In the genomic region with DNA sequence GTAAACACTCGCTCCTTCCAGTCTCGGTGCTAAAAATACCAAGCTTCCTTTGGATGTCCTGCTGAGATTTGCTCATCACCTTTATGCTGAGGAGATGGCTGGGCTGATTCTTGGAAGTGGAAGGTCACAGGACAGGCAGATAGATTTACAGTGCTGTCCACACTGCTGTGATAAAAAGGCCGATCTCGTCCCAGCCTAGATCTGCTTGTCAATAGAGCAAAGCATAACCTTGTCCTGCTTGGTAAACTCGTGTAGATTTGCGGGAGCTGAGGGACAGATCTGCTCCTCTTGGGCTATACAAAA, we compare ENCODE assay signal across 8 mouse cellular contexts. TPM values are rescaled to one million over a fixed set of nuclear protein-coding genes. Genes with fewer than 3 reads are reported as not detected.
DNase-seq lines count a peak whose midpoint lies in the region; ATAC-seq and TF ChIP-seq lines count a peak whose summit lies in the region.

No protein-coding gene starts in this region.

- peaks cover 40% of the 10 kb centered on the region for H3K4me1 ChIP-seq in kidney, embryonic 16.5 days (ENCODE audit: insufficient read depth, low read length)
- H3K4me1 ChIP-seq in embryonic facial prominence, embryonic 10.5 days: peaks cover 42% of the 10 kb centered on the region
- peaks cover 37% of the 10 kb centered on the region for H3K4me1 ChIP-seq in hindbrain, embryonic 15.5 days (replicated peaks)
- peaks cover 5% of the 10 kb centered on the region for H3K4me1 ChIP-seq in midbrain, postnatal 0 days (ENCODE audit: insufficient read depth, low read length)

- ATAC-seq in kidney, embryonic 16.5 days (ENCODE audit: low FRiP score, low TSS enrichment): no peak
- 0 out of 2 replicates have a peak, but pooled peaks have one; percentile 0 for ATAC-seq in hindbrain, embryonic 15.5 days (ENCODE audit: low FRiP score, low read depth)
- ATAC-seq in midbrain, postnatal 0 days (ENCODE audit: low FRiP score): no peak

- H3K27ac ChIP-seq in kidney, embryonic 16.5 days (ENCODE audit: low read length): peak overlapping the region; percentile 91
- peak overlapping the region; percentile 95 for H3K27ac ChIP-seq in embryonic facial prominence, embryonic 10.5 days (replicated peaks)
- H3K27ac ChIP-seq in hindbrain, embryonic 15.5 days (replicated peaks): peak overlapping the region; percentile 88
- peak overlapping the region; percentile 90 for H3K27ac ChIP-seq in midbrain, postnatal 0 days (ENCODE audit: low read depth, low read length)

- TF ChIP-seq CTCF in midbrain, postnatal 0 days (IDR thresholded peaks at IDR 0.05): no peak

- no peak for DNase-seq in kidney, adult 11 months
- no peak for DNase-seq in embryonic facial prominence, embryonic 10.5 days (ENCODE audit: low spot score)
- DNase-seq in midbrain, postnatal 0 days (ENCODE audit: low spot score): no peak
- DNase-seq in frontal cortex, postnatal 36 days (ENCODE audit: low spot score in 2 of 2): no peak
- DNase-seq in B cell, adult 2 months: no peak
- no peak for DNase-seq in layer of hippocampus, postnatal 14 days (ENCODE audit: low spot score in 2 of 2)

- peak overlapping the region; percentile 66 for H3K4me2 ChIP-seq in kidney, embryonic 16.5 days (replicated peaks; ENCODE audit: low read depth, low read length)
- peak overlapping the region; percentile 81 for H3K4me2 ChIP-seq in hindbrain, embryonic 15.5 days
- H3K4me2 ChIP-seq in midbrain, postnatal 0 days (ENCODE audit: low read depth, low read length, poor library complexity, severe bottlenecking): peak overlapping the region; percentile 87

- peak overlapping the region; percentile 69 for H3K9ac ChIP-seq in kidney, embryonic 16.5 days (replicated peaks; ENCODE audit: low read length)
- H3K9ac ChIP-seq in hindbrain, embryonic 15.5 days: peak overlapping the region; percentile 50
- peak overlapping the region; percentile 83 for H3K9ac ChIP-seq in midbrain, postnatal 0 days (replicated peaks; ENCODE audit: low read length, poor library complexity, severe bottlenecking)

- H3K9me3 ChIP-seq in kidney, embryonic 16.5 days (ENCODE audit: low read length): no peaks in the 10 kb centered on the region
- H3K9me3 ChIP-seq in embryonic facial prominence, embryonic 10.5 days: no peaks in the 10 kb centered on the region
- no peaks in the 10 kb centered on the region for H3K9me3 ChIP-seq in hindbrain, embryonic 15.5 days
- H3K9me3 ChIP-seq in midbrain, postnatal 0 days (ENCODE audit: low read length): no peaks in the 10 kb centered on the region

- no peaks in the 10 kb centered on the region for H3K27me3 ChIP-seq in kidney, embryonic 16.5 days (ENCODE audit: insufficient read depth, low read length)
- H3K27me3 ChIP-seq in embryonic facial prominence, embryonic 10.5 days (replicated peaks; ENCODE audit: low read depth, poor library complexity, severe bottlenecking): peaks cover 14% of the 10 kb centered on the region
- H3K27me3 ChIP-seq in hindbrain, embryonic 15.5 days: no peaks in the 10 kb centered on the region
- no peaks in the 10 kb centered on the region for H3K27me3 ChIP-seq in midbrain, postnatal 0 days (ENCODE audit: insufficient read depth, low read length)

- H3K4me3 ChIP-seq in kidney, embryonic 16.5 days (ENCODE audit: low read length): peak overlapping the region; percentile 93
- peak overlapping the region; percentile 87 for H3K4me3 ChIP-seq in embryonic facial prominence, embryonic 10.5 days
- H3K4me3 ChIP-seq in hindbrain, embryonic 15.5 days: peak overlapping the region; percentile 95
- H3K4me3 ChIP-seq in midbrain, postnatal 0 days (ENCODE audit: low read depth, low read length): peak overlapping the region; percentile 77

- no peaks in the 10 kb centered on the region for H3K36me3 ChIP-seq in kidney, embryonic 16.5 days (ENCODE audit: insufficient read depth, low read length)
- 0 out of 2 replicates have a peak, but pooled peaks cover 4% of the 10 kb centered on the region for H3K36me3 ChIP-seq in embryonic facial prominence, embryonic 10.5 days (replicated peaks)
- no peaks in the 10 kb centered on the region for H3K36me3 ChIP-seq in hindbrain, embryonic 15.5 days
- H3K36me3 ChIP-seq in midbrain, postnatal 0 days (ENCODE audit: insufficient read depth, low read length): no peaks in the 10 kb centered on the region

- 4% methylated on average over 6 of the region's 6 CpGs for WGBS in kidney, embryonic 16.5 days
- WGBS in embryonic facial prominence, embryonic 10.5 days: 5% methylated on average over 6 of the region's 6 CpGs
- 5% methylated on average over 6 of the region's 6 CpGs for WGBS in hindbrain, embryonic 15.5 days
- WGBS in midbrain, postnatal 0 days: 5% methylated on average over 6 of the region's 6 CpGs

RNA-seq across cellular contexts. Expression of gene Tspan14, which starts 0.9 kb away (rescaled TPM):
- polyA plus RNA-seq in kidney, embryonic 16.5 days (2015; fragmentation: Nextera tagmentation; extraction: Ambion mirVana): 138 and 144 TPM in 2 replicates
- polyA plus RNA-seq in embryonic facial prominence, embryonic 10.5 days (2016; fragmentation: Nextera tagmentation; extraction: Ambion mirVana): 88.1 and 92.5 TPM in 2 replicates
- 61.1 and 61.7 TPM in 2 replicates for polyA plus RNA-seq in hindbrain, embryonic 15.5 days (2015; fragmentation: Nextera tagmentation; extraction: Ambion mirVana)
- total RNA-seq in midbrain, postnatal 0 days (2014; rRNA removed): 31.2 and 31.8 TPM in 2 replicates
- polyA plus RNA-seq in midbrain, postnatal 0 days (2015; fragmentation: Nextera tagmentation; extraction: Ambion mirVana): 28.3 and 31.3 TPM in 2 replicates
- total RNA-seq in layer of hippocampus, postnatal 14 days (2021): 10 to 100 TPM; 34.5 to 35.5 TPM

RNA-seq across cellular contexts. Expression of gene Fam213a, which starts 46.0 kb away (rescaled TPM):
- polyA plus RNA-seq in kidney, embryonic 16.5 days (2015; fragmentation: Nextera tagmentation; extraction: Ambion mirVana): 109 and 111 TPM in 2 replicates
- polyA plus RNA-seq in embryonic facial prominence, embryonic 10.5 days (2016; fragmentation: Nextera tagmentation; extraction: Ambion mirVana): 36.6 and 40.1 TPM in 2 replicates
- polyA plus RNA-seq in hindbrain, embryonic 15.5 days (2015; fragmentation: Nextera tagmentation; extraction: Ambion mirVana): 92.1 and 107 TPM in 2 replicates
- total RNA-seq in midbrain, postnatal 0 days (2014; rRNA removed): 50.0 and 66.3 TPM in 2 replicates
- polyA plus RNA-seq in midbrain, postnatal 0 days (2015; fragmentation: Nextera tagmentation; extraction: Ambion mirVana): 110 and 124 TPM in 2 replicates
- total RNA-seq in layer of hippocampus, postnatal 14 days (2021): 100 to 1,000 TPM; 139 to 145 TPM
